Mouse (Mus musculus) embryonic facial prominence, embryonic 13.5 days (tissue): Measurements from ENCODE around the gene Rnf11. TPM values are rescaled to one million over a fixed set of nuclear protein-coding genes. Genes with fewer than 3 reads are reported as not detected.
A peak's percentile ranks its signal among the peaks of the same experiment; 100 is the strongest.

Experiments
- ATAC-seq: fragments of 200-750 bp; cut with Nextera tagmentation; 2 replicates; pipeline ENCODE4 v1.8.0; 2017; ENCODE audit warnings: low read depth; ENCODE audit not compliant: insufficient number of reproducible peaks, insufficient read depth, low FRiP score, low TSS enrichment
- H3K27ac ChIP-seq: fragments of 300-500 bp; sonication (generic); 2 replicates; pipeline ENCODE4 v1.5.1; 2015; ENCODE audit warnings: moderate library complexity, mild to moderate bottlenecking, inconsistent platforms
- H3K27me3 ChIP-seq: fragments of 300-500 bp; sonication (generic); 2 replicates; pipeline ENCODE4 v1.6.1; 2015; ENCODE audit warnings: mild to moderate bottlenecking, inconsistent platforms
- H3K36me3 ChIP-seq: fragments of 300-500 bp; sonication (generic); 2 replicates; pipeline ENCODE4 v1.6.1; 2015; ENCODE audit warnings: mild to moderate bottlenecking, inconsistent platforms
- H3K4me1 ChIP-seq: fragments of 300-500 bp; sonication (generic); 2 replicates; pipeline ENCODE4 v1.6.1; 2015; ENCODE audit warnings: inconsistent platforms
- H3K4me2 ChIP-seq: fragments of 300-500 bp; sonication (generic); 2 replicates; pipeline ENCODE4 v1.6.1; 2015; ENCODE audit warnings: moderate library complexity, mild to moderate bottlenecking, inconsistent platforms
- H3K4me3 ChIP-seq: fragments of 300-500 bp; sonication (generic); 2 replicates; pipeline ENCODE4 v1.5.1; 2015; ENCODE audit warnings: mild to moderate bottlenecking, inconsistent platforms
- H3K9ac ChIP-seq: fragments of 300-500 bp; sonication (generic); 2 replicates; pipeline ENCODE4 v1.6.1; 2015; ENCODE audit warnings: mild to moderate bottlenecking, inconsistent platforms
- H3K9me3 ChIP-seq: fragments of 300-500 bp; sonication (generic); 2 replicates; pipeline ENCODE4 v1.6.1; 2016; ENCODE audit warnings: inconsistent platforms
- WGBS: fragments of 180-500 bp; shearing (Covaris S2); methylation state at CpG from one replicate; pipeline ENCODE4 v1.1.7; 2015; ENCODE audit warnings: mixed read lengths; 5-methylcytosine and 5-hydroxymethylcytosine counted together
- polyA plus RNA-seq: library from polyadenylated mRNA; unstranded; fragments of >200 nt; fragmentation: Nextera tagmentation; extraction: Ambion mirVana; gene quantifications from 2 replicates; pipeline ENCODE4 v1.2.1, GENCODE M21; 2015

Gene Rnf11
- polyA plus RNA-seq, 1 experiment from 2014 or later, result 39.9 TPM

DNA sequence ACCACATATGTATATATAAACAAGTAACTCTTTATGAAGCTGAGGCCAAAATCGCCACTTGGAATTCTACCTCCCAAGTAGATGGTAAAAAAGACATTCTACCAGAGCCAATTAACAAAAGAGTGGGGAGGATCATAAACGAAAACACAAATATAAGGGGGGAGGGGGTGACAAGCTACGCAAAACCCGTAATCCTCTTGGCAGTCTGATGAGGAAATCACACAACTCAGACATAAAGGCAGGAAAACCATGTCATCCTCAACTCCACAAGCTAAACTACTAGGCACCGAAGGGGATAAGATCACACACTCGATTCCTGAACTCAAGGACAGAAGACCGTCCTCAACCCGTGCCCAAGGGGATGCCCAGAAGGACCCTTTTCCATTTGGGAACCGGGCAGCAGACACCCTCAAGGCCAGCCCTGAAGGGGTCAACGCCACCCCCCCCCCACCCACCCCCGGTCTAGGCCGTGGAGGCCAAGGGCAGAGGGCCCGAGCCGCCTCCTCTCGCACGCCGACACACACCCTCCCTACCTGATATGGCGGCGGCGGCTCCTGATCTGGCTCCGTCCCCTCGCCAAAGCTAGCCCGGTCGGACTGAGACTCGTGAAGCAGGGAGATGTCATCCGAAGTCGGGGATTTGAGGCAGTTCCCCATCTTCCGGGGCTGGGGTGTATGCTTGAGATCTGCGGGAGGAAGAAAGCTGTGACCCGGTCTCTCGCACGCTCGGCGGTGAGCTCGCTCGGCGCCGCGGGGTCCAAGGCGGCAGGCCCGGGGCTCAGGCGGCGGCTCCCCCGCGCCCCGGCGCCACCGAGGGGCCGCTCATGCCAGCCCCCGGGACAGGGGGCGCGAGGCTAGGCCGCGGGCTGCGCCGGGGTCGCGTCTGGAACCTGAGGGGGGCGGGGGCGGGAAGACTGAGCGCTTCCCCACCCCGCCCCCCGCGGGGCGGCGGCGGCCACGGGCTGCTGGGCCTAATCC lies 8.7 kb downstream of the Rnf11 start:
- H3K9me3 ChIP-seq, result no peaks in the 10 kb centered on the region
- no peaks in the 10 kb centered on the region for H3K27me3 ChIP-seq
- H3K4me3 ChIP-seq, result peak overlapping the region; percentile 93
- peaks cover 8% of the 10 kb centered on the region for H3K4me1 ChIP-seq
- under 1% methylated on average over 53 of the region's 68 CpGs for WGBS
- ATAC-seq, result peak; percentile 52; the same call in 1 of the 2 replicates
- peaks cover 14% of the 10 kb centered on the region for H3K36me3 ChIP-seq
- H3K4me2 ChIP-seq, result peak overlapping the region; percentile 78
- H3K27ac ChIP-seq, result peak overlapping the region; percentile 95
- peak overlapping the region; percentile 97 for H3K9ac ChIP-seq

DNA sequence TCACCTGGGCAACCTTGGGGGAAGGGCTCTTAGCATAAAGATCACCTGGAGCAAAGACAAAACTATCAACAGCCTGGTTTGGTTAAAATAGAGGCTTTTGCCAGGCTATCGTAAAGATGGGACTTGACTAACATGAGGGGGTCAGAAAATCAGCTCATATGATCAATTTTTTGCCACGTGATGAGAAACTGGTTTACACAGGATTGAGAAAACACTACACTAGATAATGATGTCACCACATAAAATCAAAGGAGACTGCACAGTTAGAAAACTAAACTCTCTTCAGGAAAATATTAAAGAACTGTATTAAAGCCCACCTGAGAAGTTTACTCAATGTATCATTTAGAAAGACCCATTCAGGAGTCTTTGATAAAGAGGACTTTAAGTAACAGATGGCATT lies 9.4 kb downstream of the Rnf11 start:
- no peak overlapping the region for H3K27ac ChIP-seq

DNA sequence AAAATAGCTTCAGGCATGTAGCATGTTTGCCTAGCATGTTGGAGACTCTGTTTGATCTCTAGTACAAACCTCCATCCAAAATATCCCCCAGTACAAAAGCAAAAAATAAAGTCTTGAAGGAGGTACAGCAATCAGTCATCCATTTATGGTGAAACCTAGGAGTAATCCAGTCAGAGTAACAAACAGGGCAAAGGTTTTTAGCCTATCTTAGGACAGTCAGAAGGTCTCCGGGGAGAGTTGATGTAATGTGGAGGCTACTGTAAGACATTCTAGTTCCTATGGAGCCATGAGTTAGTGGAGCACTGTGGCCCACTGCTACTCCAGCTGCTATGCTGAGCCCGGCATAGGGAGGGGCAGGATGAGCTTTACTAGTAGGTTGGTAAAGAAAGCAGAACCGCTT lies 12.0 kb downstream of the Rnf11 start:
- no peak overlapping the region for H3K4me3 ChIP-seq
- H3K36me3 ChIP-seq, result peaks cover 14% of the 10 kb centered on the region
- H3K27me3 ChIP-seq, result no peaks in the 10 kb centered on the region
- H3K9me3 ChIP-seq, result no peaks in the 10 kb centered on the region
- no peak overlapping the region for H3K9ac ChIP-seq
- H3K27ac ChIP-seq, result no peak overlapping the region
- H3K4me2 ChIP-seq, result no peak overlapping the region
- ATAC-seq, result no peak
- WGBS, result 91% methylated on average over 3 of the region's 3 CpGs
- H3K4me1 ChIP-seq, result peaks cover 8% of the 10 kb centered on the region

More for the DNA sequence above, 9.4 kb downstream of the Rnf11 start:
- no peaks in the 10 kb centered on the region for H3K27me3 ChIP-seq
- H3K9me3 ChIP-seq, result no peaks in the 10 kb centered on the region
- peak overlapping the region; percentile 93 for H3K4me3 ChIP-seq
- WGBS, result 42% methylated on average over 2 of the region's 2 CpGs
- H3K4me2 ChIP-seq, result peak overlapping the region; percentile 78
- H3K36me3 ChIP-seq, result peaks cover 14% of the 10 kb centered on the region
- peaks cover 8% of the 10 kb centered on the region for H3K4me1 ChIP-seq
- no peak for ATAC-seq
- peak overlapping the region; percentile 97; the same call in 1 of the 2 replicates for H3K9ac ChIP-seq

- Histone ChIP-seq H3K9me3 (no peaks in the 10 kb centered on the region), H3K27me3 (no peaks in the 10 kb centered on the region), H3K36me3 (peaks cover 14% of the 10 kb centered on the region), H3K27ac (no peak overlapping the region), H3K9ac (no peak overlapping the region), H3K4me3 (no peak overlapping the region), H3K4me2 (no peak overlapping the region), H3K4me1 (peaks cover 8% of the 10 kb centered on the region)
- no peak for ATAC-seq
These were observed 12.9 kb downstream of the Rnf11 start for GRCm38 (mm10) chr4:109471606-109472005.

GRCm38 (mm10) chr4:109467687-109468086 lies 16.8 kb downstream of the Rnf11 start:
- H3K4me1 ChIP-seq, result peaks cover 3% of the 10 kb centered on the region; the same call in 1 of the 2 replicates
- no peaks in the 10 kb centered on the region for H3K9me3 ChIP-seq
- no peak overlapping the region for H3K27ac ChIP-seq
- ATAC-seq, result no peak
- H3K36me3 ChIP-seq, result peaks cover 10% of the 10 kb centered on the region
- H3K27me3 ChIP-seq, result no peaks in the 10 kb centered on the region
- H3K4me3 ChIP-seq, result no peak overlapping the region
- no peak overlapping the region for H3K4me2 ChIP-seq
- H3K9ac ChIP-seq, result no peak overlapping the region

GRCm38 (mm10) chr4:109463892-109464291 lies 20.6 kb downstream of the Rnf11 start:
- Histone ChIP-seq H3K36me3 (no peaks in the 10 kb centered on the region), H3K9ac (no peak overlapping the region), H3K4me2 (no peak overlapping the region), H3K27me3 (no peaks in the 10 kb centered on the region), H3K4me1 (peaks cover 13% of the 10 kb centered on the region), H3K4me3 (no peak overlapping the region), H3K9me3 (no peaks in the 10 kb centered on the region), H3K27ac (no peak overlapping the region)
- ATAC-seq, result no peak

GRCm38 (mm10) chr4:109460421-109461179 lies 23.9 kb downstream of the Rnf11 start:
- H3K27me3 ChIP-seq, result no peaks in the 10 kb centered on the region
- no peaks in the 10 kb centered on the region for H3K9me3 ChIP-seq
- H3K27ac ChIP-seq, result peak overlapping the region; percentile 85
- H3K4me2 ChIP-seq, result no peak overlapping the region
- no peak overlapping the region for H3K4me3 ChIP-seq
- 34% methylated on average over 3 of the region's 3 CpGs for WGBS
- no peak overlapping the region for H3K9ac ChIP-seq
- 0 out of 2 replicates have a peak, but pooled peaks have one; percentile 67 for ATAC-seq
- 0 out of 2 replicates have a peak, but pooled peaks cover 4% of the 10 kb centered on the region for H3K36me3 ChIP-seq
- H3K4me1 ChIP-seq, result peaks cover 13% of the 10 kb centered on the region

GRCm38 (mm10) chr4:109456821-109457220 lies 27.7 kb downstream of the Rnf11 start:
- no peak overlapping the region for H3K27ac ChIP-seq
- no peak for ATAC-seq
- WGBS, result 91% methylated on average over 6 of the region's 6 CpGs
- no peaks in the 10 kb centered on the region for H3K27me3 ChIP-seq
- no peak overlapping the region for H3K9ac ChIP-seq
- H3K4me2 ChIP-seq, result no peak overlapping the region
- H3K4me3 ChIP-seq, result no peak overlapping the region
- peaks cover 13% of the 10 kb centered on the region for H3K4me1 ChIP-seq
- peaks cover 13% of the 10 kb centered on the region for H3K36me3 ChIP-seq
- H3K9me3 ChIP-seq, result no peaks in the 10 kb centered on the region

DNA sequence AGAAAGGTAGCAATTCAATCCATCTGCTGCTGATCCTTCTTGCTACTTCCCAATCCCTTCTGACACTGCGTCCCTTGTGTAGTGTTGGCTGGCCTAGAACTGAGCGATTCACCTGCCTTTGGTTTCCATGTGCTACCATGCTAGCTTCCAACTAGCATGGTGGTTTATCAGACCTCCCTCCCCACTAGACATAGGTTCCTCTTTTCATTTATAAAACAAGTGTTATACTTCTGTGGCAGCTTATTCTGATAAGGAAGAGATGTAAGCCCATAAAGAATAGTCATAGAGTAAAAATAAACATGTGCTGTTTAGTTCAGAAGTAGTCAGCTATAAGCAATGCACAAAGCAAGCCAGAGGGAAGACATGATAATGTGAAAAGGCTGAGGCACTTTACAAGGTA lies 36.0 kb downstream of the Rnf11 start:
- ATAC-seq, result no peak
- 96% methylated on average over 2 of the region's 2 CpGs for WGBS
- Histone ChIP-seq H3K4me2 (no peak overlapping the region), H3K9ac (no peak overlapping the region), H3K4me3 (no peak overlapping the region), H3K27ac (no peak overlapping the region), H3K27me3 (no peaks in the 10 kb centered on the region), H3K9me3 (no peaks in the 10 kb centered on the region), H3K36me3 (peaks cover 26% of the 10 kb centered on the region), H3K4me1 (peaks cover 7% of the 10 kb centered on the region; the same call in 1 of the 2 replicates)

DNA sequence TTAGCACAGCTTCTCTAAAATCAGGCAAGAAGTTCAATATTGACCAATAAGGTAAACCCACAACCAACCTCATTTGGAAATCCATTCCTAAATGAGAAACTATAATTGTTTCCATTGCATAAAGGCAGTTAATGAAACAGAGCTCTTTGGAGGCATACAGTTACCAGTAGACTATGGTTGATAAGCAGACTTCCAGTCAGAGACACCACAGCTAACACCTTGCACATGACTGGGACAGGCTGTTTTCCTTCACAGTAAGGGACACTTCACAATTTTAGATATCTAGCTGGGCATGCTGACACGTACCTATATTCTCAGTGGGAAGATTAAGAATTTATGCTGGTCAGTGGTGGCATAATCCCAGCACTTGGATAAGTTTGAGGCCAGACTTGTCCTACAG lies 38.6 kb downstream of the Rnf11 start:
- Histone ChIP-seq H3K9ac (no peak overlapping the region), H3K27ac (no peak overlapping the region), H3K36me3 (peaks cover 20% of the 10 kb centered on the region), H3K27me3 (no peaks in the 10 kb centered on the region), H3K9me3 (no peaks in the 10 kb centered on the region), H3K4me2 (no peak overlapping the region), H3K4me1 (peaks cover 7% of the 10 kb centered on the region; the same call in 1 of the 2 replicates), H3K4me3 (no peak overlapping the region)
- 91% methylated on average over 1 of the region's 1 CpGs for WGBS
- ATAC-seq, result no peak

- 71% methylated on average over 2 of the region's 2 CpGs for WGBS
- Histone ChIP-seq H3K9ac (0 out of 2 replicates have a peak overlapping the region, but pooled peaks have one; percentile 11), H3K36me3 (peaks cover 16% of the 10 kb centered on the region), H3K27me3 (no peaks in the 10 kb centered on the region), H3K9me3 (no peaks in the 10 kb centered on the region), H3K27ac (no peak overlapping the region), H3K4me1 (peaks cover 9% of the 10 kb centered on the region), H3K4me2 (no peak overlapping the region), H3K4me3 (no peak overlapping the region)
- no peak for ATAC-seq
These were observed 39.1 kb downstream of the Rnf11 start for GRCm38 (mm10) chr4:109445397-109445796.
